Mouse (Mus musculus) megakaryocyte, embryonic 14.5 days (primary cell): ENCODE results near the gene Olfr33. TPM values are rescaled to one million over a fixed set of nuclear protein-coding genes. Genes with fewer than 3 reads are reported as not detected.
A peak's percentile ranks its signal among the peaks of the same experiment; 100 is the strongest.

Experiments
- H3K27me3 ChIP-seq: replicated peaks from 2 replicates; pipeline ENCODE3; 2012; ENCODE audit warnings: inconsistent platforms
- H3K36me3 ChIP-seq: replicated peaks from 2 replicates; pipeline ENCODE3; 2012; ENCODE audit warnings: low read length, inconsistent platforms, mixed read lengths
- H3K4me1 ChIP-seq: 2 replicates; pipeline ENCODE4 v1.6.1; 2012; ENCODE audit warnings: inconsistent platforms
- H3K4me3 ChIP-seq: replicated peaks from 2 replicates; pipeline ENCODE3; 2012; ENCODE audit warnings: moderate library complexity, mild to moderate bottlenecking, inconsistent platforms
- H3K9me3 ChIP-seq: 2 replicates; pipeline ENCODE4 v1.6.1; 2012; ENCODE audit warnings: inconsistent platforms
- FLI1 ChIP-seq: IDR thresholded peaks from 2 replicates; pipeline ENCODE4 v1.6.1; 2012; ENCODE audit warnings: low read length, inconsistent platforms, mixed read lengths
- GATA1 ChIP-seq: IDR thresholded peaks from 3 replicates; pipeline ENCODE4 v1.6.1; 2012; ENCODE audit warnings: mixed read lengths, low read length, inconsistent platforms, borderline replicate concordance
- polyA plus RNA-seq: library from polyadenylated mRNA; stranded (reverse); fragments of >175 nt; gene quantifications from 2 replicates; pipeline ENCODE4 v1.2.3, GENCODE M21; 2012; ENCODE audit warnings: low replicate concordance; ENCODE audit not compliant: insufficient read depth

Gene Olfr33
- polyA plus RNA-seq, 1 experiment, result not detected

DNA sequence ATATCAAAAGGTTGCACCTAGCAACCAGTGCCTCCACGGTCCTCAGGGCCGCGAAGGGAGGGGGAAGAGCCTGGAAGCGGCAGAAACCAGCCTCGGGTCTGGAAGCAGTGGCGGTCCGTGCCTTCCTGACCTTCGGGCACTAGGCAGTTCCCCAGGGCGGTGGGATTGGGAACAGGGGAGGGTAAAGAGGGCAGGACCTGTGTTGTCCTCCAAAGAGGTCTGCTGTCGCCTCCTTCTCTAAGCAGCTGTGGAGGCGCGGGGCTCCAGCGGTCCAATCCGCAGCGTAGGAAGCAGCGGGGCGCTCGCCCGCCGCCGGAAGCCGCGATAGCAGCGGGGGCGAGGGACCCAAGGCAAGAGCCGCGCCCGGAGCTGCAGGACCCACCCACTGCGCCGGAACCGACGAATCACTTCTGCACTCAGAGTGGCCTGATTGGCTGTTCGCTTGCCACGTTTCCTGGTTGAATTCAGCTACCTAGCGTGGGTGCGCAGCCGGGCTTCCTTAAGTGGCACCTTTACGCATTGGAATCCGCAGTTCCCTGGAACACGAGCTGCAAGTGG lies 31.8 kb downstream of the Olfr33 start, which contains the start of gene Trim68:
Trim68 (minus strand) TSS at position 384 of the 558 bp plus-strand sequence.
- no peaks in the 10 kb centered on the region for H3K9me3 ChIP-seq
- no peak for TF ChIP-seq GATA1
- TF ChIP-seq FLI1, result no peak
- H3K27me3 ChIP-seq, result no peaks in the 10 kb centered on the region
- peaks cover 13% of the 10 kb centered on the region for H3K4me1 ChIP-seq
- peak within 1 kb of the TSS; percentile 93 for H3K4me3 ChIP-seq
- peaks cover 18% of the 10 kb centered on the region for H3K36me3 ChIP-seq

DNA sequence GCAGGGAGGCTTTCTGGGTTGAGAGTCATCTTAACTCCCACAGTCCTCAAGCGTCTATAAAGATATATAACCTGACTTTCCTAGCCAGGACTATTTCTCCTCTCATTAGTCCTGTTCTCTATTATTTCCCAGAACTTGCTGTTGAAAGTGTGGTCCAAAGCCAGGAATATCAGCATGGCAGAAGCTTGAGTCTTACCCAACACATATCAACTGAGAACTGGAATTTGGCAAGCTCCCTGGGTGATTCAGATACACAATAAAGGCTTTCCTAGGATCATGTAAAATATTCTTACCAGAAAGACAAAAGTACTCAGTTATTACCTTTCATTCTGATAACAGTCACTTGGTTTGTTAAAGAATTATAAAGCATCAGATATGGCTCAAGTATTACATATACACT lies 37.0 kb downstream of the Olfr33 start:
- peaks cover 48% of the 10 kb centered on the region for H3K36me3 ChIP-seq
- no peaks in the 10 kb centered on the region for H3K9me3 ChIP-seq
- no peaks in the 10 kb centered on the region for H3K27me3 ChIP-seq
- TF ChIP-seq GATA1, result no peak
- TF ChIP-seq FLI1, result no peak
- H3K4me3 ChIP-seq, result no peak overlapping the region
- H3K4me1 ChIP-seq, result peaks cover 7% of the 10 kb centered on the region

GRCm38 (mm10) chr7:102676225-102676624 lies 42.6 kb downstream of the Olfr33 start:
- Histone ChIP-seq H3K36me3 (peaks cover 24% of the 10 kb centered on the region), H3K27me3 (no peaks in the 10 kb centered on the region), H3K9me3 (no peaks in the 10 kb centered on the region), H3K4me1 (peaks cover 10% of the 10 kb centered on the region), H3K4me3 (no peak overlapping the region)
- no peak for TF ChIP-seq GATA1
- no peak for TF ChIP-seq FLI1

GRCm38 (mm10) chr7:102665378-102665777 lies 53.5 kb downstream of the Olfr33 start:
- Histone ChIP-seq H3K4me1 (no peaks in the 10 kb centered on the region), H3K9me3 (no peaks in the 10 kb centered on the region), H3K36me3 (no peaks in the 10 kb centered on the region), H3K27me3 (no peaks in the 10 kb centered on the region), H3K4me3 (no peak overlapping the region)
- TF ChIP-seq FLI1 (no peak), GATA1 (no peak)

DNA sequence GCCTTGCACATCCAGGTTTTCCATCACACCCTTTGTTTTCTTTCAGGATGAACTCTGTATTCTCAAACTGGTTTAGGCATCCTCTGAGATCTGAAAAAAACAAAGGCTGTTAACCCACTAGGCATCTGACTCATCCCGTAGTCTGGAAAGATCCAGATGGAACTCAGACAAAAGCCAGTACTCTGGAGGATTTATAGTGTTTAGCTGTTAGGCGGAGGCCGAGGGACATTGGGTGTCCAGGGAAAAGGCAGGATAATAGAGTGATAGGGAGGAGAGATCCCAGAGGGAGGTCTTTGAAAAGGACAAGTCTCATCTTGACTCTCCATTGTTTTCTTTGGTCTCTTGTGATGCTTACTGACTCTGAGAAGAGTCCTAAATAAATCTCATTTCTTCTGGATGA lies 54.3 kb downstream of the Olfr33 start, which contains the start of gene Olfr556:
Olfr556 (plus strand) TSS at position 301 of the 400 bp plus-strand sequence.
- Histone ChIP-seq H3K9me3 (no peaks in the 10 kb centered on the region), H3K27me3 (no peaks in the 10 kb centered on the region), H3K4me3 (no peak within 1 kb of the TSS), H3K36me3 (no peaks in the 10 kb centered on the region), H3K4me1 (no peaks in the 10 kb centered on the region)
- TF ChIP-seq FLI1 (no peak), GATA1 (no peak)

Other genes with a start within 250 kb of the Olfr33 start
- not detected in 2 replicates for gene Olfr543, start 237.4 kb downstream of the Olfr33 start, polyA plus RNA-seq
- gene Olfr544, start 230.8 kb downstream of the Olfr33 start, polyA plus RNA-seq, result not detected in 2 replicates
- gene Olfr545, start 219.5 kb downstream of the Olfr33 start, polyA plus RNA-seq, result not detected in 2 replicates
- not detected in 2 replicates for gene Olfr547, start 184.3 kb downstream of the Olfr33 start, polyA plus RNA-seq
- not detected in 2 replicates for gene Olfr548-ps1, start 178.2 kb downstream of the Olfr33 start, polyA plus RNA-seq
- gene Olfr549, start 169.2 kb downstream of the Olfr33 start, polyA plus RNA-seq, result not detected in 2 replicates
- 0.60 and 3.0 TPM in 2 replicates for gene Trim21, start 153.6 kb downstream of the Olfr33 start, polyA plus RNA-seq
- gene Olfr550, start 147.6 kb downstream of the Olfr33 start, polyA plus RNA-seq, result not detected in 2 replicates
- not detected in 2 replicates for gene Olfr551, start 127.2 kb downstream of the Olfr33 start, polyA plus RNA-seq
- 0.06 and 3.2 TPM in 2 replicates for gene Olfr552, start 121.3 kb downstream of the Olfr33 start, polyA plus RNA-seq
- gene Olfr553, start 100.9 kb downstream of the Olfr33 start, polyA plus RNA-seq, result not detected in 2 replicates
- not detected in 2 replicates for gene Olfr554, start 80.6 kb downstream of the Olfr33 start, polyA plus RNA-seq
- gene Olfr555, start 60.2 kb downstream of the Olfr33 start, polyA plus RNA-seq, result not detected in 2 replicates
- not detected in 2 replicates for gene Olfr556, start 54.2 kb downstream of the Olfr33 start, polyA plus RNA-seq
- gene Trim68, start 31.7 kb downstream of the Olfr33 start, polyA plus RNA-seq, result 0.73 and 1.0 TPM in 2 replicates
- not detected in 2 replicates for gene Olfr557, start 23.2 kb downstream of the Olfr33 start, polyA plus RNA-seq
- gene Olfr558, start 16.9 kb downstream of the Olfr33 start, polyA plus RNA-seq, result not detected in 2 replicates
- gene Olfr559, start 8.4 kb upstream of the Olfr33 start, polyA plus RNA-seq, result not detected in 2 replicates
- gene Olfr560, start 40.3 kb upstream of the Olfr33 start, polyA plus RNA-seq, result 0.17 TPM in 1 of 2 replicates, not detected in the other
- not detected in 2 replicates for gene Olfr78, start 40.4 kb upstream of the Olfr33 start, polyA plus RNA-seq
- not detected in 2 replicates for gene Olfr561, start 52.2 kb upstream of the Olfr33 start, polyA plus RNA-seq
- not detected in 2 replicates for gene Olfr564, start 84.4 kb upstream of the Olfr33 start, polyA plus RNA-seq
- not detected in 2 replicates for gene Olfr566, start 139.7 kb upstream of the Olfr33 start, polyA plus RNA-seq
- gene Olfr568, start 158.1 kb upstream of the Olfr33 start, polyA plus RNA-seq, result not detected in 2 replicates
- not detected in 2 replicates for gene Olfr569, start 171.8 kb upstream of the Olfr33 start, polyA plus RNA-seq
- gene Olfr570, start 175.5 kb upstream of the Olfr33 start, polyA plus RNA-seq, result not detected in 2 replicates
- not detected in 2 replicates for gene Olfr571, start 198.5 kb upstream of the Olfr33 start, polyA plus RNA-seq
- not detected in 2 replicates for gene Olfr572, start 205.3 kb upstream of the Olfr33 start, polyA plus RNA-seq
- not detected in 2 replicates for gene Olfr573-ps1, start 223.5 kb upstream of the Olfr33 start, polyA plus RNA-seq
- not detected in 2 replicates for gene Olfr574, start 229.4 kb upstream of the Olfr33 start, polyA plus RNA-seq
- gene Olfr575, start 239.7 kb upstream of the Olfr33 start, polyA plus RNA-seq, result not detected in 2 replicates
- gene Olfr576, start 243.6 kb upstream of the Olfr33 start, polyA plus RNA-seq, result not detected in 2 replicates